Comparison of ENCODE assay signal across 18 mouse cellular contexts in the genomic region with DNA sequence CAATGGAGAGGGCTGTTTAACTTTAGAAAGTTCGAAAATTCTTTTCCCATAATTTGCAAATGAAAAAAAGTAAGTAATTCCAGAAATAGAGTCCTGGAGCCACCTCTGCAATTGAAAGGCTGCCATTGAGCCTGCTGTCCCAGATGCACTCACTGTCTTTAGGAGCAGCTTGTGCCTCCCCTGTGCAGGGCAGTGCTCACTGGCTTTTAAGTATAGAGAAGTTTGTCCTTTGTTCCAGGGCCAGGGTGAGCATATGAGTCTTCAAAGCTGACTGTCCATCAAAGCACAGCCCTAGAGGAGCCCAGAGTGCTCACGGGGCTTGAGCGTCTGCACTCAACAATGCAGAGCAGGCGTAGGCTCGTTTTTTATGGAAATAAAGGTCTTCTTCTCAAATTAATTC. TPM values are rescaled to one million over a fixed set of nuclear protein-coding genes. Genes with fewer than 3 reads are reported as not detected.
DNase-seq lines count a peak whose midpoint lies in the region; ATAC-seq lines count a peak whose summit lies in the region.
"Had no signal": no experiment of that assay in that cellular context is flagged by ENCODE, and none has a peak within 500 bp of the region (broad histone marks: within the 10 kb centered on the region; RNA-seq: fewer than 3 reads in every experiment).

No protein-coding gene starts in this region.

- ATAC-seq in frontal cortex, adult (ENCODE audit: low TSS enrichment): peak; percentile 86
- peak; percentile 48; the same call in 1 of the 2 replicates for ATAC-seq in neural tube, embryonic 12.5 days (ENCODE audit: low FRiP score, low read depth)
- peak; percentile 70; the same call in 1 of the 2 replicates for ATAC-seq in midbrain, embryonic 16.5 days
- ATAC-seq in megakaryocyte-erythroid progenitor cell, adult 5-6 weeks (replicated peaks; ENCODE audit: low FRiP score, low TSS enrichment, poor library complexity, severe bottlenecking): no peak

- H3K4me2 ChIP-seq in neural tube, embryonic 12.5 days (replicated peaks): no peak overlapping the region
- no peak overlapping the region for H3K4me2 ChIP-seq in midbrain, embryonic 16.5 days (ENCODE audit: low read length)
- H3K4me2 ChIP-seq: heart, embryonic 11.5 days; hindbrain, embryonic 15.5 days had no signal

- 19% methylated on average over 5 of the region's 5 CpGs for WGBS in neural tube, embryonic 12.5 days
- 6% methylated on average over 5 of the region's 5 CpGs for WGBS in midbrain, embryonic 16.5 days

- H3K27ac ChIP-seq in neural tube, embryonic 12.5 days: no peak overlapping the region
- H3K27ac ChIP-seq in midbrain, embryonic 16.5 days (ENCODE audit: low read length): no peak overlapping the region
- H3K27ac ChIP-seq: hindbrain, embryonic 15.5 days had no signal

- no peak overlapping the region for H3K9ac ChIP-seq in neural tube, embryonic 12.5 days
- H3K9ac ChIP-seq in midbrain, embryonic 16.5 days (ENCODE audit: low read depth, low read length): no peak overlapping the region
- H3K9ac ChIP-seq: hindbrain, embryonic 15.5 days had no signal

- peaks cover 8% of the 10 kb centered on the region; the same call in 1 of the 2 replicates for H3K4me1 ChIP-seq in neural tube, embryonic 12.5 days
- no peaks in the 10 kb centered on the region for H3K4me1 ChIP-seq in midbrain, embryonic 16.5 days (ENCODE audit: control insufficient read depth, insufficient read depth, low read length)
- H3K4me1 ChIP-seq: hindbrain, embryonic 15.5 days had no signal

- no peaks in the 10 kb centered on the region for H3K27me3 ChIP-seq in neural tube, embryonic 12.5 days (replicated peaks)
- H3K27me3 ChIP-seq in midbrain, embryonic 16.5 days (ENCODE audit: control insufficient read depth, insufficient read depth, low read depth, low read length): no peaks in the 10 kb centered on the region
- H3K27me3 ChIP-seq: hindbrain, embryonic 15.5 days had no signal

- no peaks in the 10 kb centered on the region for H3K36me3 ChIP-seq in neural tube, embryonic 12.5 days
- no peaks in the 10 kb centered on the region for H3K36me3 ChIP-seq in midbrain, embryonic 16.5 days (ENCODE audit: control insufficient read depth, insufficient read depth, low read length)
- H3K36me3 ChIP-seq: hindbrain, embryonic 15.5 days had no signal

- no peaks in the 10 kb centered on the region for H3K9me3 ChIP-seq in neural tube, embryonic 12.5 days
- H3K9me3 ChIP-seq in midbrain, embryonic 16.5 days (replicated peaks; ENCODE audit: control insufficient read depth, low read length, poor library complexity, severe bottlenecking): no peaks in the 10 kb centered on the region
- H3K9me3 ChIP-seq: hindbrain, embryonic 15.5 days had no signal

- no peak overlapping the region for H3K4me3 ChIP-seq in neural tube, embryonic 12.5 days
- H3K4me3 ChIP-seq in midbrain, embryonic 16.5 days (ENCODE audit: low read depth, low read length): no peak overlapping the region
- H3K4me3 ChIP-seq: hindbrain, embryonic 15.5 days had no signal

- DNase-seq in frontal cortex, postnatal 25 days (ENCODE audit: low spot score in 2 of 2): no peak
- DNase-seq in neural tube, embryonic 10.5 days (ENCODE audit: extremely low spot score, low spot score): no peak
- peak; percentile 68 for DNase-seq in embryo, embryonic 10.5 days (ENCODE audit: low spot score)
- no peak for DNase-seq in layer of hippocampus, postnatal 36 days
- DNase-seq: B cell, adult 2 months; cerebellum, adult 11-12 months; gastrocnemius, postnatal 14 days; kidney, adult 8-10 months; kidney, postnatal 4 days; liver; lung, adult 2 months; spleen, adult 18-20 months had no signal

RNA-seq across cellular contexts. Expression of a gene that starts 59.7 kb away (rescaled TPM):
- polyA plus RNA-seq in neural tube, embryonic 12.5 days (2016; fragmentation: Nextera tagmentation; extraction: Ambion mirVana): 5.1 and 6.6 TPM in 2 replicates
- 1.6 and 1.8 TPM in 2 replicates for polyA plus RNA-seq in midbrain, embryonic 16.5 days (2015; fragmentation: Nextera tagmentation; extraction: Ambion mirVana)
- 40.4 and 65.7 TPM in 2 replicates for total RNA-seq in megakaryocyte-erythroid progenitor cell, adult 5-6 weeks (2014; fragmentation: Nextera tagmentation)
- 61.8 and 63.9 TPM in 2 replicates for total RNA-seq in megakaryocyte-erythroid progenitor cell, adult 5-6 weeks (2017)
- total RNA-seq in layer of hippocampus, postnatal 36 days (2021): 10 to 100 TPM; 32.9 to 34.6 TPM
